Mouse (Mus musculus) forebrain, embryonic 10.5 days (tissue): ENCODE data around the gene Ust. TPM values are rescaled to one million over a fixed set of nuclear protein-coding genes. Genes with fewer than 3 reads are reported as not detected.

ENCODE experiments used
- DNase-seq: peaks from one replicate; pipeline ENCODE4 v3.0.0-alpha.2; 2017; ENCODE audit warnings: low spot score; ENCODE audit errors: extremely low spot score
- H3K27ac ChIP-seq: fragments of 300-500 bp; sonication (generic); 2 replicates; pipeline ENCODE4 v1.5.1; 2016; ENCODE audit warnings: mild to moderate bottlenecking
- H3K27me3 ChIP-seq: fragments of 300-500 bp; sonication (generic); 2 replicates; pipeline ENCODE4 v1.6.1; 2016; ENCODE audit warnings: mild to moderate bottlenecking; ENCODE audit not compliant: poor library complexity, severe bottlenecking
- H3K36me3 ChIP-seq: fragments of 300-500 bp; sonication (generic); replicated peaks from 2 replicates; pipeline ENCODE4 v1.6.1; 2016; ENCODE audit warnings: mild to moderate bottlenecking, moderate library complexity
- H3K4me1 ChIP-seq: fragments of 300-500 bp; sonication (generic); 2 replicates; pipeline ENCODE4 v1.6.1; 2016
- H3K4me3 ChIP-seq: fragments of 300-500 bp; sonication (generic); 2 replicates; pipeline ENCODE4 v1.5.1; 2016; ENCODE audit warnings: mild to moderate bottlenecking, moderate library complexity
- H3K9me3 ChIP-seq: fragments of 300-500 bp; sonication (generic); 2 replicates; pipeline ENCODE4 v1.6.1; 2016; ENCODE audit warnings: mild to moderate bottlenecking, moderate library complexity
- WGBS: fragments of 180-500 bp; shearing (Covaris S2); methylation state at CpG from one replicate; pipeline ENCODE4 v1.1.7; 2016; 5-methylcytosine and 5-hydroxymethylcytosine counted together
- polyA plus RNA-seq: library from polyadenylated mRNA; unstranded; fragments of >200 nt; fragmentation: Nextera tagmentation; extraction: Ambion mirVana; gene quantifications from 2 replicates; pipeline ENCODE4 v1.2.1, GENCODE M21; 2016

Ust gene
- polyA plus RNA-seq, 1 experiment from 2014 or later, result 2.2 TPM

- Histone ChIP-seq H3K4me3 (no peak overlapping the region), H3K4me1 (peaks cover 29% of the 10 kb centered on the region), H3K36me3 (no peaks in the 10 kb centered on the region), H3K27me3 (no peaks in the 10 kb centered on the region), H3K27ac (no peak overlapping the region), H3K9me3 (no peaks in the 10 kb centered on the region)
- no peak for DNase-seq
- 94% methylated on average over 3 of the region's 3 CpGs for WGBS
Measured at GRCm38 (mm10) chr10:8215181-8215580, 303.4 kb downstream of the Ust start.

GRCm38 (mm10) chr10:8213906-8214421 lies 304.7 kb downstream of the Ust start:
- H3K36me3 ChIP-seq, result no peaks in the 10 kb centered on the region
- H3K27ac ChIP-seq, result 0 out of 2 replicates have a peak overlapping the region, but pooled peaks have one; percentile 35
- no peak overlapping the region for H3K4me3 ChIP-seq
- H3K9me3 ChIP-seq, result no peaks in the 10 kb centered on the region
- WGBS, result 73% methylated on average over 16 of the region's 16 CpGs
- DNase-seq, result no peak
- H3K4me1 ChIP-seq, result peaks cover 39% of the 10 kb centered on the region
- H3K27me3 ChIP-seq, result no peaks in the 10 kb centered on the region

- DNase-seq, result no peak
- no peaks in the 10 kb centered on the region for H3K9me3 ChIP-seq
- H3K27ac ChIP-seq, result 0 out of 2 replicates have a peak overlapping the region, but pooled peaks have one; percentile 35
- no peaks in the 10 kb centered on the region for H3K27me3 ChIP-seq
- no peak overlapping the region for H3K4me3 ChIP-seq
- H3K4me1 ChIP-seq, result peaks cover 39% of the 10 kb centered on the region
- WGBS, result 70% methylated on average over 10 of the region's 10 CpGs
- H3K36me3 ChIP-seq, result no peaks in the 10 kb centered on the region
Measured at GRCm38 (mm10) chr10:8213266-8213905, 305.2 kb downstream of the Ust start.

DNA sequence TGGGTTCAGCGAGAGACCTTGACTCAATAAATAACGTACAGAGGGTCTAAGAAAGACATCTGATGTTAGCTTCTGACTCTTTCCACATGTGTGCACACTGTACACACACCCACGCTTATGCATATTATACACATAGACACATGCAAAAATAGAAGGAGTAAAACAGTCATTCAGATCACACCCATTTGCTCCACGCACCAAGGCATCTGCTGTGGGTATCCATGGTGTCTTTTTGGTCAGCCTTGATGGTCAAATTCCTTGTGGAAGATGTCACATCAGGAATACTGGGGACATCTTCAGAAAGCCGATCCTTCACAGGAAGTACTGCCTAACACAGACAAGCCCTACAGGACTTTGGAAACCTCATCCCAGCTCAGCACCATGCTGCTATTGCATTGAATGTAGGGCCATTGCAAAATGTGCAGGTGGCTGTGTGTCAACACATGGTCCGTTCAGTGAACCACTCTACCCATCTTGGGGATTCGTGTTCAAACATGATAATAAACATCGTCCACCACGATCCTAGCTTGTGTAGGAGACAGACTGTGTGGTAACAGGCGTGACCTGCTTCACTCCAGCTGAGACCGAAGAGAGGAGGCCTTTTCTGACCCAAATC lies 305.9 kb downstream of the Ust start:
- WGBS, result 91% methylated on average over 11 of the region's 11 CpGs

GRCm38 (mm10) chr10:8211694-8212093 lies 306.9 kb downstream of the Ust start:
- no peak for DNase-seq
- Histone ChIP-seq H3K4me3 (no peak overlapping the region), H3K36me3 (no peaks in the 10 kb centered on the region), H3K27ac (no peak overlapping the region), H3K27me3 (no peaks in the 10 kb centered on the region), H3K9me3 (no peaks in the 10 kb centered on the region), H3K4me1 (peaks cover 39% of the 10 kb centered on the region)
- WGBS, result 93% methylated on average over 5 of the region's 5 CpGs

More for the DNA sequence above, 305.9 kb downstream of the Ust start:
- peaks cover 39% of the 10 kb centered on the region for H3K4me1 ChIP-seq
- H3K27me3 ChIP-seq, result no peaks in the 10 kb centered on the region
- H3K9me3 ChIP-seq, result no peaks in the 10 kb centered on the region
- no peaks in the 10 kb centered on the region for H3K36me3 ChIP-seq
- no peak for DNase-seq
- H3K27ac ChIP-seq, result no peak overlapping the region
- H3K4me3 ChIP-seq, result no peak overlapping the region

DNA sequence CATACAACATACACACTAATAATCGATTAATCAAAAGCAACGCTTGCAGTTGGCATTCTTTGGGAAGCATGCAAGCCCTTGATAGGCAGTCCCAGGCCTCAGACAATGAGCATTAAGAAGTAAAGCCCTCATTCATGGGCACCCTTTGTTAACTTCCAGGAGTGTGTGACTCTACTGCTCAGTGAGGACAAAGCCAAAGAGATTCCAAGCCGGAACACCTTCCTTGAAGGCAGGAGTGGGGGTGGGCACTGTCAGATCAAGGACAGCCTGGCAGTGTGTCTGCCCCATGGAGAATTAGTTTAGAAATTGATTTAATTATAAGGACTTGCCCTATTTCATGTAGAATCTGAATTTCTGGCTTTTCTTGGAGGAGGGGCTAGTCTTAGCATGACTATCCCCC lies 308.3 kb downstream of the Ust start:
- DNase-seq, result no peak
- 0 out of 2 replicates have a peak overlapping the region, but pooled peaks have one; percentile 37 for H3K27ac ChIP-seq
- no peaks in the 10 kb centered on the region for H3K36me3 ChIP-seq
- H3K27me3 ChIP-seq, result no peaks in the 10 kb centered on the region
- peaks cover 39% of the 10 kb centered on the region for H3K4me1 ChIP-seq
- no peaks in the 10 kb centered on the region for H3K9me3 ChIP-seq
- WGBS, result 38% methylated on average over 3 of the region's 3 CpGs
- no peak overlapping the region for H3K4me3 ChIP-seq

DNA sequence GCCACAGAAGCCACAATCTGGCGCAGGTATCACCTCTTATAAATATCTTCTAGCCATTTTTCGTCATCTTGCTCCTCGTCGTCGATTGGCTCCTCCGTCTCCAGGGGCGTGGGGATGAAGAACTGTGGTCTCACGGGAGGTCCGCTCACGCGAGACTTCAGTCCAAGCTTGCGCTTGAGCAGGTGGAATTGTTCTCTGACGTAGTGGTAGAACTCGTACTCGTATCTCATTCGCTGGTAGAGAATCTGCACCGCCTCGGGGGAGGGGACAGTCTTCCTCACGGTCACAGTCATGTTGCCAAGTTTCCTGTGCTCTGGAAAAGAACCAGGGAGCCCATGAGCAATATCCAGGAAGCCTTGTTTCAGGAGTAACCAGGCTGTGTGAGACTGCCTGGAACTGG lies 311.3 kb downstream of the Ust start:
- Histone ChIP-seq H3K36me3 (no peaks in the 10 kb centered on the region), H3K9me3 (no peaks in the 10 kb centered on the region), H3K27ac (no peak overlapping the region), H3K4me1 (peaks cover 20% of the 10 kb centered on the region), H3K27me3 (no peaks in the 10 kb centered on the region), H3K4me3 (no peak overlapping the region)
- WGBS, result 95% methylated on average over 19 of the region's 19 CpGs
- DNase-seq, result no peak

DNA sequence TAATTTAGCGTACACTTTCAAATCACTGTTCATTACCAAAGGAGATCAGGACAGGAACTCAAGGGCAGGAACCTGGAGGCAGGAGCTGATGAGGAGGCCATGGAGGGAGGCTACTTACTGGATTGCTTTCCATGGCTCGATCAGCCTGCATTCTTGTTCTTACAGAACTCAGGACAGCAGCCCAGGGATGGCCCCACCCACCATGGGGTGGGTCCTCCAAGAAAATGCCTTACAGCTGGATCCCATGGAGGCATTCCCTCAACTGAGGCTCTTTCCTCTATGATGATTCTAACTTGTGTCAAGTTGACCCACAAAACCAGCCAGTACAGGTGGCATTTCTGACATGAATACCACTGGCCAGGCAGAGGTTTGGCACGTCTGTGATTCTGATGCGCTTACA lies 314.9 kb downstream of the Ust start:
- 81% methylated on average over 4 of the region's 4 CpGs for WGBS
- no peak for DNase-seq
- no peaks in the 10 kb centered on the region for H3K4me1 ChIP-seq

GRCm38 (mm10) chr10:8199816-8200215 lies 318.8 kb downstream of the Ust start:
- Histone ChIP-seq H3K36me3 (no peaks in the 10 kb centered on the region), H3K9me3 (no peaks in the 10 kb centered on the region), H3K27ac (no peak overlapping the region), H3K27me3 (no peaks in the 10 kb centered on the region), H3K4me3 (no peak overlapping the region), H3K4me1 (peaks cover 13% of the 10 kb centered on the region)
- no peak for DNase-seq
- 93% methylated on average over 8 of the region's 8 CpGs for WGBS

More for the DNA sequence above, 314.9 kb downstream of the Ust start:
- Histone ChIP-seq H3K9me3 (no peaks in the 10 kb centered on the region), H3K4me3 (no peak overlapping the region), H3K27ac (no peak overlapping the region), H3K27me3 (no peaks in the 10 kb centered on the region), H3K36me3 (no peaks in the 10 kb centered on the region)

DNA sequence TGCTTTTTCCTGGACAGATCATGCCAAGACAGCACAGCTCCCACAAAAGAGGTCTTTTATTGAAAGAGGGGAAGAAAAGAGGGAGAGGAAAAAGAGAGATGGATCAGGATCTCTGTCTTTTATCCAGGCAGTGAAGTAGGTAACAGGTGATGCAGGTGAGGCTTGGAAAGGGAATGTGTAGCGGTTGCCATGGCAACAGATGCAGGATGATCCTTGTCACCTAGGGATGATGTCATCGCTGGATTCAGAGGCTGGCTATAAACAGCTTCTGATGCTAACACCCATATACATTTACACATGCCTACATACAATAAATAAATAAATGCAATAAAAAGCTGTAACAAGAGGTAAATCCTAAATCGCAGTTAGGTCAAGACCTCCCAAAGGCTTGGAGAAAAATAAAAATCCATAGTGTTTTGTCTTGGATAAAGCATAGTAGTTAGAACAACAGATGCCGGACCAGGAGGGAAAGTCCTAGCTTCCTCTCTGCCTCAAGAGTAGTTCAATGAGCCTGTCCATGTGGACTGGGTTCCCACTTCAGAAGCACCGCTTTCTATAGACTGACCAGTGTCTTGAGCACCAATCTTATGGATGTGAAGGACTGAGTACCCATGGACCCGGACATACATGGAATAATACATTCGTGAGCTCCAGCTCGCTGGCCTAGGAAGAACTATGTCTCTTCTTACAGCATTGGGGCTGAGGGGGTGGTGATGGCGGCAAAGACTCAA lies 319.4 kb downstream of the Ust start:
- no peak for DNase-seq

GRCm38 (mm10) chr10:8197661-8198060 lies 321.0 kb downstream of the Ust start:
- no peak overlapping the region for H3K4me3 ChIP-seq
- 85% methylated on average over 2 of the region's 2 CpGs for whole genome bisulfite sequencing
- no peak overlapping the region for H3K27ac ChIP-seq
- peaks cover 13% of the 10 kb centered on the region for H3K4me1 ChIP-seq
- no peak for DNase-seq
- no peaks in the 10 kb centered on the region for H3K9me3 ChIP-seq
- no peaks in the 10 kb centered on the region for H3K36me3 ChIP-seq
- H3K27me3 ChIP-seq, result no peaks in the 10 kb centered on the region

More for the DNA sequence above, 319.4 kb downstream of the Ust start:
- Histone ChIP-seq H3K9me3 (no peaks in the 10 kb centered on the region), H3K27ac (no peak overlapping the region), H3K36me3 (no peaks in the 10 kb centered on the region), H3K4me1 (peaks cover 13% of the 10 kb centered on the region), H3K27me3 (no peaks in the 10 kb centered on the region), H3K4me3 (no peak overlapping the region)
- WGBS, result 91% methylated on average over 9 of the region's 9 CpGs

GRCm38 (mm10) chr10:8196300-8196699 lies 322.3 kb downstream of the Ust start:
- Histone ChIP-seq H3K27ac (no peak overlapping the region), H3K27me3 (no peaks in the 10 kb centered on the region), H3K4me3 (no peak overlapping the region), H3K4me1 (peaks cover 19% of the 10 kb centered on the region), H3K9me3 (no peaks in the 10 kb centered on the region), H3K36me3 (no peaks in the 10 kb centered on the region)
- 12% methylated on average over 2 of the region's 2 CpGs for WGBS
- DNase-seq, result peak; percentile 73

GRCm38 (mm10) chr10:8195730-8196129 lies 322.9 kb downstream of the Ust start:
- H3K4me1 ChIP-seq, result peaks cover 19% of the 10 kb centered on the region
- H3K36me3 ChIP-seq, result no peaks in the 10 kb centered on the region
- DNase-seq, result no peak
- no peaks in the 10 kb centered on the region for H3K27me3 ChIP-seq
- no peak overlapping the region for H3K4me3 ChIP-seq
- peak overlapping the region; percentile 35; the same call in 1 of the 2 replicates for H3K27ac ChIP-seq
- no peaks in the 10 kb centered on the region for H3K9me3 ChIP-seq
- 61% methylated on average over 6 of the region's 6 CpGs for WGBS
